Mouse (Mus musculus): Measurements from ENCODE around the gene Thap8.
A peak's percentile ranks its signal among the peaks of the same experiment; 100 is the strongest.

The Thap8 gene

GRCm38 (mm10) chr7:30286701-30287410, 7.0 kb downstream of the Thap8 start:
- no peak for DNase-seq

GRCm38 (mm10) chr7:30288046-30288445, 8.2 kb downstream of the Thap8 start:
- no peak for DNase-seq

- no peak for DNase-seq
These were observed 9.3 kb downstream of the Thap8 start for GRCm38 (mm10) chr7:30289071-30289713.

- DNase-seq: no peak
These were observed 10.0 kb downstream of the Thap8 start for GRCm38 (mm10) chr7:30289714-30290399.

- DNase-seq: peak; percentile 59
These were observed 11.6 kb downstream of the Thap8 start, which contains the start of gene Clip3 for GRCm38 (mm10) chr7:30291215-30292131. Gene Clip3, plus strand, starts transcription at chr7:30291728.

- no peak for DNase-seq
These were observed 13.9 kb downstream of the Thap8 start for GRCm38 (mm10) chr7:30293795-30294194.

GRCm38 (mm10) chr7:30294296-30294695, 14.4 kb downstream of the Thap8 start:
- no peak for DNase-seq

GRCm38 (mm10) chr7:30295103-30295502, 15.2 kb downstream of the Thap8 start:
- DNase-seq: no peak

- no peak for DNase-seq
These were observed 16.9 kb downstream of the Thap8 start for GRCm38 (mm10) chr7:30296816-30297215.

GRCm38 (mm10) chr7:30297266-30297665, 17.4 kb downstream of the Thap8 start:
- DNase-seq: no peak

GRCm38 (mm10) chr7:30300914-30301313, 21.0 kb downstream of the Thap8 start:
- peak; percentile 53 for DNase-seq

- no peak for DNase-seq
These were observed 26.3 kb downstream of the Thap8 start for GRCm38 (mm10) chr7:30306083-30306779.

GRCm38 (mm10) chr7:30308076-30309005, 28.4 kb downstream of the Thap8 start, which contains the start of gene Alkbh6:
Gene Alkbh6, plus strand, starts transcription at chr7:30308717.
- DNase-seq: peak; percentile 88

- DNase-seq: no peak
These were observed 29.7 kb downstream of the Thap8 start for GRCm38 (mm10) chr7:30309395-30310129.

- DNase-seq: no peak
These were observed 30.2 kb downstream of the Thap8 start for GRCm38 (mm10) chr7:30310136-30310535.

GRCm38 (mm10) chr7:30313666-30314320, 33.9 kb downstream of the Thap8 start:
- no peak for DNase-seq

- peak; percentile 19 for DNase-seq
These were observed 34.8 kb downstream of the Thap8 start, which contains the start of gene Syne4 for GRCm38 (mm10) chr7:30314721-30315155. Gene Syne4, plus strand, starts transcription at chr7:30314807.

GRCm38 (mm10) chr7:30315559-30316529, 36.0 kb downstream of the Thap8 start:
- DNase-seq: no peak
